Mouse (Mus musculus): ENCODE results near the gene Dglucy. TPM values are rescaled to one million over a fixed set of nuclear protein-coding genes. Genes with fewer than 3 reads are reported as not detected.
A peak's percentile ranks its signal among the peaks of the same experiment; 100 is the strongest.

The Dglucy gene
- 10 to 100 TPM in 1 of 2 experiments, 1 to 10 TPM in 1; 9.6 to 10.3 TPM for total RNA-seq (2021)

GRCm38 (mm10) chr12:100778934-100779865 lies at the start of gene Dglucy:
Gene Dglucy, plus strand, starts transcription at chr12:100779057.
- intact Hi-C loops (cut with DNase I), result loop anchor here (5.0 kb wide), 1 partner anchor 58 kb away; no protein-coding TSS in a partner anchor
- peak; percentile 86 to 93 for DNase-seq (ENCODE audit: low spot score in 2 of 2)

- intact Hi-C loops (cut with DNase I), result no loop called here
- no peak for DNase-seq (ENCODE audit: low spot score in 2 of 2)
Observed at GRCm38 (mm10) chr12:100735156-100735555, 43.7 kb upstream of the Dglucy start.

GRCm38 (mm10) chr12:100735581-100735980 lies 43.3 kb upstream of the Dglucy start:
- DNase-seq (ENCODE audit: low spot score in 2 of 2), result no peak
- intact Hi-C loops (cut with DNase I), result no loop called here

GRCm38 (mm10) chr12:100738498-100738897 lies 40.4 kb upstream of the Dglucy start:
- intact Hi-C loops (cut with DNase I), result no loop called here
- peak in 1 of 2 experiments; percentile 16 for DNase-seq (ENCODE audit: low spot score in 2 of 2)

GRCm38 (mm10) chr12:100739011-100739570 lies 39.8 kb upstream of the Dglucy start:
- intact Hi-C loops (cut with DNase I), result no loop called here
- DNase-seq (ENCODE audit: low spot score in 2 of 2), result no peak

- no peak for DNase-seq (ENCODE audit: low spot score in 2 of 2)
- intact Hi-C loops (cut with DNase I), result no loop called here
Observed at GRCm38 (mm10) chr12:100740313-100740712, 38.5 kb upstream of the Dglucy start.

GRCm38 (mm10) chr12:100742468-100742867 lies 36.4 kb upstream of the Dglucy start:
- intact Hi-C loops (cut with DNase I), result no loop called here
- DNase-seq (ENCODE audit: low spot score in 2 of 2), result no peak

- intact Hi-C loops (cut with DNase I), result no loop called here
- DNase-seq (ENCODE audit: low spot score in 2 of 2), result no peak
Observed at GRCm38 (mm10) chr12:100752977-100753376, 25.9 kb upstream of the Dglucy start.

GRCm38 (mm10) chr12:100753716-100754115 lies 25.1 kb upstream of the Dglucy start:
- no peak for DNase-seq (ENCODE audit: low spot score in 2 of 2)
- intact Hi-C loops (cut with DNase I), result no loop called here

- no peak for DNase-seq (ENCODE audit: low spot score in 2 of 2)
- intact Hi-C loops (cut with DNase I), result no loop called here
Observed at GRCm38 (mm10) chr12:100757427-100757826, 21.4 kb upstream of the Dglucy start.

- DNase-seq (ENCODE audit: low spot score in 2 of 2), result peak; percentile 39 to 86
- intact Hi-C loops (cut with DNase I), result no loop called here
Observed at GRCm38 (mm10) chr12:100762663-100763425, 16.0 kb upstream of the Dglucy start.

GRCm38 (mm10) chr12:100764329-100765018 lies 14.4 kb upstream of the Dglucy start:
- DNase-seq (ENCODE audit: low spot score in 2 of 2), result no peak
- intact Hi-C loops (cut with DNase I), result no loop called here

- no peak for DNase-seq (ENCODE audit: low spot score in 2 of 2)
- intact Hi-C loops (cut with DNase I), result loop anchor here (5.0 kb wide), 1 partner anchor 133 kb away; no protein-coding TSS in a partner anchor
Observed at GRCm38 (mm10) chr12:100769871-100770270, 9.0 kb upstream of the Dglucy start.

- intact Hi-C loops (cut with DNase I), result loop anchor here (5.0 kb wide), 1 partner anchor 133 kb away; no protein-coding TSS in a partner anchor
- peak in 1 of 2 experiments; percentile 71 for DNase-seq (ENCODE audit: low spot score in 2 of 2)
Observed at GRCm38 (mm10) chr12:100770765-100771164, 8.1 kb upstream of the Dglucy start.

- intact Hi-C loops (cut with DNase I), result loop anchor here (5.0 kb wide), 1 partner anchor 135 kb away; no protein-coding TSS in a partner anchor
Observed at GRCm38 (mm10) chr12:100772230-100772984, 6.5 kb upstream of the Dglucy start.

GRCm38 (mm10) chr12:100774756-100775155 lies 4.1 kb upstream of the Dglucy start:
- intact Hi-C loops (cut with DNase I), result loop anchor here (5.0 kb wide), 2 partner anchors 63 to 137 kb away; no protein-coding TSS in a partner anchor
- DNase-seq (ENCODE audit: low spot score in 2 of 2), result no peak

More at GRCm38 (mm10) chr12:100772230-100772984, 6.5 kb upstream of the Dglucy start:
- peak; percentile 59 to 63 for DNase-seq (ENCODE audit: low spot score in 2 of 2)

GRCm38 (mm10) chr12:100775291-100775690 lies 3.6 kb upstream of the Dglucy start:
- intact Hi-C loops (cut with DNase I), result loop anchor here (5.0 kb wide), 1 partner anchor 62 kb away; no protein-coding TSS in a partner anchor
- no peak for DNase-seq (ENCODE audit: low spot score in 2 of 2)

GRCm38 (mm10) chr12:100775911-100776581 lies 2.8 kb upstream of the Dglucy start:
- no peak for DNase-seq (ENCODE audit: low spot score in 2 of 2)
- intact Hi-C loops (cut with DNase I), result loop anchor here (5.0 kb wide), 1 partner anchor 61 kb away; no protein-coding TSS in a partner anchor

Data from left cerebral cortex, postnatal 25 days (tissue).